Mouse (Mus musculus) G1E (cell line): Measurements from ENCODE around the gene Bean1. TPM values are rescaled to one million over a fixed set of nuclear protein-coding genes. Genes with fewer than 3 reads are reported as not detected.

Experiments
- ATAC-seq: 2 replicates; pipeline ENCODE4 v1.8.0; 2016; ENCODE audit warnings: mild to moderate bottlenecking; ENCODE audit not compliant: insufficient number of reproducible peaks, poor library complexity, low FRiP score, severe bottlenecking; ENCODE audit errors: extremely low read depth
- DNase-seq: peaks from one replicate; pipeline ENCODE4 v3.0.0; 2012; ENCODE audit warnings: low spot score
- H3K27me3 ChIP-seq: 2 replicates; pipeline ENCODE4 v1.6.1; 2012; ENCODE audit warnings: mild to moderate bottlenecking, low read length, inconsistent platforms; ENCODE audit not compliant: insufficient read depth
- H3K36me3 ChIP-seq: replicated peaks from 2 replicates; pipeline ENCODE3; 2012; ENCODE audit warnings: mild to moderate bottlenecking, inconsistent platforms
- H3K4me1 ChIP-seq: 2 replicates; pipeline ENCODE4 v1.6.1; 2012; ENCODE audit warnings: low read depth, low read length, inconsistent platforms, mixed read lengths; ENCODE audit not compliant: insufficient read depth
- H3K4me3 ChIP-seq: 2 replicates; pipeline ENCODE4 v1.5.1; 2012; ENCODE audit warnings: low read depth, mild to moderate bottlenecking, inconsistent platforms, low read length, moderate library complexity, mixed read lengths
- H3K9me3 ChIP-seq: replicated peaks from 2 replicates; pipeline ENCODE4 v1.6.1; 2012; ENCODE audit warnings: inconsistent platforms
- CTCF ChIP-seq: IDR thresholded peaks from 2 replicates; pipeline ENCODE4 v1.5.1; 2012; ENCODE audit warnings: low read depth, low read length, inconsistent platforms, mixed read lengths
- GATA1 ChIP-seq: IDR thresholded peaks from 2 replicates; pipeline ENCODE4 v1.6.1; 2012; ENCODE audit warnings: borderline replicate concordance, low read length, inconsistent platforms, mixed read lengths
- GATA2 ChIP-seq: IDR thresholded peaks from 2 replicates; pipeline ENCODE4 v1.6.1; 2012; ENCODE audit warnings: low read depth, low read length, inconsistent platforms, borderline replicate concordance
- POLR2AphosphoS5 ChIP-seq: IDR thresholded peaks from 2 replicates; pipeline ENCODE4 v1.6.1; 2012; ENCODE audit warnings: low read depth, low read length, inconsistent platforms; ENCODE audit not compliant: insufficient replicate concordance
- TAL1 ChIP-seq: conservative IDR thresholded peaks from 2 replicates; pipeline ENCODE4 v1.6.1; 2012; ENCODE audit warnings: low read depth, low read length, inconsistent platforms, mixed read lengths
- polyA plus RNA-seq: library from polyadenylated mRNA; stranded (reverse); fragments of >175 nt; gene quantifications from 2 replicates; pipeline ENCODE4 v1.2.3, GENCODE M21; 2012
- total RNA-seq, 2 experiments: library from RNA; stranded (forward) in 1 of 2; stranded (reverse) in 1 of 2; fragments of 200-1000 nt in 1 of 2; fragments of >200 nt in 1 of 2; fragmentation: Nextera tagmentation in 1 of 2; gene quantifications; 2 replicates each; pipeline ENCODE4 v1.2.3; 2014 to 2017

Bean1 gene
- not detected in 2 replicates for total RNA-seq (2014; fragmentation: Nextera tagmentation)
- not detected in 2 replicates for total RNA-seq (2017)
- not detected in 2 replicates for polyA plus RNA-seq

DNA sequence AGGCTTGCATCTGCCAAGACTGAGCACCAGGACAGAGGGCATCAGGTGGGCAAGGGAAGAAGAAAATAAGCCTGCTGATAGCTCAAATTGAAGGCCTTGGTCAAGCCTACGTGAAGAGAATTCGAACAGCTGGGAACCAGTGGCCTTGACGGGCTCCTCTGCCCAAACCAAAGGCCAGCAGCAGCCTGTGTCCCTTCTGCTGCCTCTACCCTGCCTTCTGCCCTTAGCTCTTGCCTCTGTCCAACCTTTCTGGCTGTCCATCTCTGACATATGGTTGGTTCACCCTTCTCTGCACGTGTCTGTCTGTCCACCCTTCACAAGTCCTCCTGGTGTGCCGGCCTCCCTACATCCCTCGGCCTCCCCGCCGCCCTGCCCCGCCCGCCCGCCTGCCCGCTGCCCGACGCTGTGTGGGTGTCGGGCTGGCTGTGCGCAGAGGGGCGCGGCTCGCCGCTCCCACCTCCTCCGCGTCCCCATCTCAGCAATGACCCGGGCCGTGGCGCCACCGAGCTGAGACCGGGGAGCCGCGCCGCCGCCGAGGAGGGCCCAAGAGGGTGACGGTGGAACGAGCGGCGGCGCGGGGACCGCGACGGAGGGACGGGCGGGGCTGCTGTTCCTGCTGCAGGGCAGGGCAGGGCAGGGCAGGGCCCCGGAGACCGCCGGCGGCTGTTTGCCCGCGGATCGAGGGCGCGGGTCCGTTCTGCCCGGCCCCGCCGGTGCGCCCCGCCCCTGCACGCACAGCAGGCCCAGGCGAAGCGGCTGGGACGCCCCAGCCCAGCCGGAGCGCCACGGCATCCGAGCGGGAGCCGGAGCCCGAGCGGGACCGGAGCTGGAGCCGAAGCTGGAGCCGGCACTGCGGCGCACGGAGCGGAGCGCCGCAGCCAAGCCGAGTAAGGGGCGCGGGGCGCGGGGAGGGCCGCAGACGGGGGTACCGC, at the start of gene Bean1:
Gene Bean1, plus strand, starts transcription at position 325 of the 932 bp plus-strand sequence.
- ATAC-seq = no peak

DNA sequence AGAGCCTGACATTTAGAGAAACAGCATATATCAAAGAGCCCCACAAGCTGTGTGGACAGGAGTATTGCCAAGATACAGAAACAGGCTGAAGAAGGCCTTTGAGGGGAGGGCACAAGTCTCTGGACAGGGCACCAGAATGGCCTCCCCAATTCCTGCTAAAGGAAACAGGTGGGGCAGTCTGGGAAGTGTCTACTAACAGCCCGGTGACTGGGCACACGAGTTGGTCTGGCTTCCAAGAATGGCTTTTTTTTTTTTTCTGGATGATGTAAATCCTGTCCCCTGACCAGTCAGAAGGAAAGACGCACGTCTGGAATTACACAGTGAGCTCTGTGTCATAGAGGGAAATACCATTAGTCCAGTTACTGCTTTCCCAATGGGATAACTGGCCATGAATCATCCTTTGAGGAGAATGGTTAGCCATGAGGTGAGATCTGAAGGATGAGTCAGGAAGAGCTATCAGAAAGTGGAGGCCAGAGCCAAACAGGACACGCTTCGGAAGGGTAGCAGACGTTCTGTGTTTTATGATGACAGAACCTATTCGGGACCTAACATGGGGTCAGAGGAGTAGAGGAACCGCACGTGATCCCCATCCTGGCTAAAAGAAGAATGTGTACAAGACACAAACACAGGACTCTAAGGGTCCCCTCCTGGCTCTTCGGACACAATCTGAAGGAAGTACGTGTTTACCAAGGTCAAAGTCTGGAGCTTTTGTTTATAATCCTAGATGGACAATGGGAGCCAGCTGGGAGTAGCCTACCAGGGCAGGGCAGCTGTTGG, 48.4 kb upstream of the Bean1 start:
- TF ChIP-seq TAL1 (no peak), POLR2AphosphoS5 (no peak), CTCF (no peak), GATA1 (no peak), GATA2 (no peak)
- DNase-seq (no peak), ATAC-seq (no peak)
- Histone ChIP-seq H3K27me3 (no peaks in the 10 kb centered on the region), H3K9me3 (peaks cover 60% of the 10 kb centered on the region), H3K36me3 (no peaks in the 10 kb centered on the region), H3K4me1 (no peaks in the 10 kb centered on the region), H3K4me3 (no peak overlapping the region)

More for the DNA sequence above, at the start of gene Bean1:
- no peaks in the 10 kb centered on the region for H3K36me3 ChIP-seq
- H3K27me3 ChIP-seq = no peaks in the 10 kb centered on the region
- no peaks in the 10 kb centered on the region for H3K4me1 ChIP-seq
- peaks cover 43% of the 10 kb centered on the region for H3K9me3 ChIP-seq
- H3K4me3 ChIP-seq = no peak within 1 kb of the TSS; the same call in 1 of the 2 replicates
- TF ChIP-seq TAL1 = no peak
- no peak for TF ChIP-seq GATA2
- TF ChIP-seq GATA1 = no peak
- no peak for TF ChIP-seq POLR2AphosphoS5
- DNase-seq = no peak

DNA sequence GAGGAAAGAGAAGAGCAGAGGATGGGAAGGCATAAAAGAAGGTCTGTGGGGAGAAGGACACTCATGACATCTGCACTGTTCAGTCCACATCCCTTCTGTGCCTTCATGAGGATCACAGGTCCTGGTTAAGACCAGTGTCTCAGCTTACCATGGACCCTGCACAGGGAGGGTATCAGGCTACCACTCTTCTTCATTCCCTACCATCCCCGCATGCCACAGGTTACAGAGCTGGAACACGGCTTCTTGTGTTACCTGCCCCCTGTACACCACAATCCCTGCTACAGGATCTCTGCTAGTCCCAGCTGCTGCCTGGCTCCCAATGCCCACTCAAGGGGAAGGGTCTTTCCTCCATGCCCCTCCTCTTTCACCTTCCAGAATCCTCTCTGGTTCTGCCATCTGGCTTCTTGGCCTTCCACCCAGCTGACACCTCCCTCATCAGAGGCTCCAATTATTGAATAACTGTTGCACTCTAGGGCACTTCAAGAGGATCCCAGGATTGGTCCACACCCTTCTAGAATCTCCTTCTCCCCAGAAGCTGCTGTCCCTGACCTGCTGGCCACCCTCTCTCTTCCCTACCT, 47.1 kb upstream of the Bean1 start:
- Histone ChIP-seq H3K36me3 (no peaks in the 10 kb centered on the region), H3K4me1 (no peaks in the 10 kb centered on the region), H3K9me3 (peaks cover 57% of the 10 kb centered on the region), H3K27me3 (no peaks in the 10 kb centered on the region), H3K4me3 (no peak overlapping the region)
- ATAC-seq (no peak), DNase-seq (no peak)
- TF ChIP-seq POLR2AphosphoS5 = no peak
- no peak for TF ChIP-seq GATA1
- TF ChIP-seq GATA2 = no peak
- TF ChIP-seq TAL1 = no peak
- no peak for TF ChIP-seq CTCF

DNA sequence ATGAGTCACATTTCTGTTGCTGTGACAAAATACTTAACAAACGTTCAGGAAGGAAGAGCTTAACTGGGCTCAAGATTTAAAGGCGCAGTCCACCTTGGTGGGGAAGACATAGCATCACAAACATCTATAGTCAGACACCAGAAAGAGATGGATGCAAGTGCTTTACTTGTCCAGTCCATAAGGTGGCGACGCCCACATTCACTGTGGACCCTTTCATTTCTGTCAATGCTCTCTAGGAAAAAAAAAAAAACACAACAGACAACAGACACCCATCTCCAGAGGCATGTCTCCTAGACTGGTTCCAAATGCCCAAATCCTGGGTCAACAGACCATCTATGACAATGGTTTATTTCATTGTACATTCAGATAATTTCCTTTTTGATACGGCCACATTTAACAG, 45.7 kb upstream of the Bean1 start:
- Histone ChIP-seq H3K27me3 (no peaks in the 10 kb centered on the region), H3K9me3 (peaks cover 51% of the 10 kb centered on the region), H3K36me3 (no peaks in the 10 kb centered on the region), H3K4me1 (no peaks in the 10 kb centered on the region), H3K4me3 (no peak overlapping the region)
- no peak for DNase-seq
- ATAC-seq = no peak
- TF ChIP-seq POLR2AphosphoS5 (no peak), GATA1 (no peak), TAL1 (no peak), GATA2 (no peak), CTCF (no peak)

- Histone ChIP-seq H3K4me1 (no peaks in the 10 kb centered on the region), H3K36me3 (no peaks in the 10 kb centered on the region), H3K9me3 (peaks cover 55% of the 10 kb centered on the region), H3K27me3 (no peaks in the 10 kb centered on the region), H3K4me3 (no peak overlapping the region)
- ATAC-seq (no peak), DNase-seq (no peak)
- TF ChIP-seq GATA2 (no peak), CTCF (no peak), TAL1 (no peak), POLR2AphosphoS5 (no peak), GATA1 (no peak)
Measured at GRCm38 (mm10) chr8:104127160-104127883, 42.9 kb upstream of the Bean1 start.

- ATAC-seq = no peak
- H3K4me1 ChIP-seq = no peaks in the 10 kb centered on the region
- H3K4me3 ChIP-seq = no peak overlapping the region
- H3K36me3 ChIP-seq = no peaks in the 10 kb centered on the region
- H3K9me3 ChIP-seq = peaks cover 34% of the 10 kb centered on the region
- DNase-seq = no peak
- no peaks in the 10 kb centered on the region for H3K27me3 ChIP-seq
- no peak for TF ChIP-seq GATA2
- no peak for TF ChIP-seq TAL1
- no peak for TF ChIP-seq POLR2AphosphoS5
- TF ChIP-seq GATA1 = no peak
- TF ChIP-seq CTCF = no peak
Measured at GRCm38 (mm10) chr8:104130916-104131315, 39.3 kb upstream of the Bean1 start.
